Mouse (Mus musculus) embryonic facial prominence, embryonic 15.5 days (tissue): ENCODE measurements around the gene Sdk2. TPM values are rescaled to one million over a fixed set of nuclear protein-coding genes. Genes with fewer than 3 reads are reported as not detected.

Experiments
- ATAC-seq: fragments of 200-750 bp; cut with Nextera tagmentation; 2 replicates; pipeline ENCODE4 v1.8.0; 2017; ENCODE audit warnings: low read depth, moderate TSS enrichment; ENCODE audit not compliant: insufficient number of reproducible peaks, low FRiP score, low TSS enrichment
- H3K27ac ChIP-seq: fragments of 300-500 bp; sonication (generic); replicated peaks from 2 replicates; pipeline ENCODE4 v1.5.1; 2015; ENCODE audit warnings: mild to moderate bottlenecking, inconsistent platforms
- H3K27me3 ChIP-seq: fragments of 300-500 bp; sonication (generic); 2 replicates; pipeline ENCODE4 v1.6.1; 2015; ENCODE audit warnings: inconsistent platforms
- H3K36me3 ChIP-seq: fragments of 300-500 bp; sonication (generic); 2 replicates; pipeline ENCODE4 v1.6.1; 2015; ENCODE audit warnings: mild to moderate bottlenecking, inconsistent platforms
- H3K4me1 ChIP-seq: fragments of 300-500 bp; sonication (generic); 2 replicates; pipeline ENCODE4 v1.6.1; 2015; ENCODE audit warnings: inconsistent platforms
- H3K4me2 ChIP-seq: fragments of 300-500 bp; sonication (generic); replicated peaks from 2 replicates; pipeline ENCODE4 v1.6.1; 2015; ENCODE audit warnings: mild to moderate bottlenecking, inconsistent platforms
- H3K4me3 ChIP-seq: fragments of 300-500 bp; sonication (generic); replicated peaks from 2 replicates; pipeline ENCODE4 v1.5.1; 2015; ENCODE audit warnings: mild to moderate bottlenecking, inconsistent platforms
- H3K9ac ChIP-seq: fragments of 300-500 bp; sonication (generic); 2 replicates; pipeline ENCODE4 v1.6.1; 2015; ENCODE audit warnings: inconsistent platforms
- H3K9me3 ChIP-seq: fragments of 300-500 bp; sonication (generic); replicated peaks from 2 replicates; pipeline ENCODE4 v1.6.1; 2016; ENCODE audit warnings: inconsistent platforms
- WGBS: fragments of 180-500 bp; shearing (Covaris S2); methylation state at CpG from one replicate; pipeline ENCODE4 v1.1.7; 2015; 5-methylcytosine and 5-hydroxymethylcytosine counted together
- polyA plus RNA-seq: library from polyadenylated mRNA; unstranded; fragments of >200 nt; fragmentation: Nextera tagmentation; extraction: Ambion mirVana; gene quantifications from 2 replicates; pipeline ENCODE4 v1.2.1, GENCODE M21; 2015

The Sdk2 gene
- polyA plus RNA-seq, 1 experiment from 2014 or later = 4.8 TPM

GRCm38 (mm10) chr11:113831608-113832007, 235.2 kb downstream of the Sdk2 start:
- 83% methylated on average over 6 of the region's 6 CpGs for WGBS
- H3K36me3 ChIP-seq = 0 out of 2 replicates have a peak, but pooled peaks cover 5% of the 10 kb centered on the region
- no peak for ATAC-seq
- H3K4me2 ChIP-seq = no peak overlapping the region
- H3K4me3 ChIP-seq = no peak overlapping the region
- H3K4me1 ChIP-seq = no peaks in the 10 kb centered on the region
- H3K9ac ChIP-seq = no peak overlapping the region
- no peaks in the 10 kb centered on the region for H3K9me3 ChIP-seq
- peaks cover 2% of the 10 kb centered on the region; the same call in 1 of the 2 replicates for H3K27me3 ChIP-seq
- H3K27ac ChIP-seq = no peak overlapping the region

GRCm38 (mm10) chr11:113828081-113828554, 238.7 kb downstream of the Sdk2 start:
- WGBS = 41% methylated on average over 24 of the region's 24 CpGs
- no peaks in the 10 kb centered on the region for H3K9me3 ChIP-seq
- H3K4me1 ChIP-seq = 0 out of 2 replicates have a peak, but pooled peaks cover 2% of the 10 kb centered on the region
- ATAC-seq = no peak
- peaks cover 2% of the 10 kb centered on the region; the same call in 1 of the 2 replicates for H3K27me3 ChIP-seq
- no peak overlapping the region for H3K4me3 ChIP-seq
- no peak overlapping the region for H3K9ac ChIP-seq
- 0 out of 2 replicates have a peak, but pooled peaks cover 5% of the 10 kb centered on the region for H3K36me3 ChIP-seq
- H3K27ac ChIP-seq = no peak overlapping the region
- H3K4me2 ChIP-seq = no peak overlapping the region

DNA sequence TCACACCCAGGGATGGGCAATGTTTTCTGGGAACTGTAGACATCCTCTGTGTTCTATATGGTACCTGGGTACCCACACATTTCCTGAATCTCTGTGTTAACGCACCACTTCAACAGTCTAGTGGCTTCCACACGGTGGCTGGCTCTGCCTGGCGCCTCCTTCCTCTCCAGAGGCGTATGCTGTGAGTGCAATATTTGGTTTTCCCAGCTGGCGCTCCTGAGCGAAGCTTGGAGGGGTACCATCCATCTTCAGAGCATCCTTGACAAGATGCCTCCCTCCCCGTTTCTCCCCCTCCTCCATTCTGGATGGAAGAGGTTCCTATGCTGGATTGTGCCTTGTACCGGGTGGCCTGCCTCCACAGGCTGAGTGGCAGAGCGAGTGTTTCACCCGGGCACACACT, 246.8 kb downstream of the Sdk2 start:
- no peak for ATAC-seq
- Histone ChIP-seq H3K4me1 (0 out of 2 replicates have a peak, but pooled peaks cover 3% of the 10 kb centered on the region), H3K9me3 (no peaks in the 10 kb centered on the region), H3K36me3 (peaks cover 3% of the 10 kb centered on the region; the same call in 1 of the 2 replicates), H3K4me2 (no peak overlapping the region), H3K27ac (no peak overlapping the region), H3K9ac (no peak overlapping the region), H3K4me3 (no peak overlapping the region), H3K27me3 (no peaks in the 10 kb centered on the region)
- 90% methylated on average over 10 of the region's 10 CpGs for WGBS

- no peaks in the 10 kb centered on the region for H3K27me3 ChIP-seq
Measured at GRCm38 (mm10) chr11:113819001-113819400, 247.8 kb downstream of the Sdk2 start.

DNA sequence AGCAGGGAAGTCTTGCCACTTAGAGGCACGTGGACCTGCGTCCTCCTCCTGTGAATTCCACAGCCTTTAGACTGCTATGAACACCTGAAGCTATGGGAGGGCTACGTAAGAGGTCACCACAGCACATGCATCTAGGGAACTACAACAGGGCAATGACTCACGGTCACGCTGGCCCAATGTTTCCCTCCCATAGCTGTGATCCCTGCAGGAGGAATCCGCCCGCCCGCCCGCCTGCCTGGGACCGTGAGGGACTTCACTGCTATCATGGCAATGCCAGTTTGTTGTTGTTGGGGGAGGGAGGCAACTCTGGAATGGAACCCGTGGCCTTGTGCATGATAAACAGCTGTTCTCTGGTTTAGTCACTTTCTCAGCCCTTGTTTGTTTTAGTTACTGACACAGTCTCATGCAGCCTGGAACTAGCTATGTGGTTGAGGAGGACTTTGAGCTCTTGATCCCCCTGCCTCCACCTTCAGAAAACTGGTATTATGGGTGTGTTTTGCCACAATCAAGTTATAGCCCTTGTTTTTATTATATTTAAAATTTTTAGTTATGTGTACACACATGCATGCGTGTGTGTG, 249.8 kb downstream of the Sdk2 start:
- H3K36me3 ChIP-seq = peaks cover 3% of the 10 kb centered on the region; the same call in 1 of the 2 replicates
- H3K27ac ChIP-seq = no peak overlapping the region
- 67% methylated on average over 12 of the region's 12 CpGs for WGBS
- no peak overlapping the region for H3K4me2 ChIP-seq
- H3K9ac ChIP-seq = no peak overlapping the region
- no peak for ATAC-seq
- H3K9me3 ChIP-seq = no peaks in the 10 kb centered on the region
- no peak overlapping the region for H3K4me3 ChIP-seq
- no peaks in the 10 kb centered on the region for H3K4me1 ChIP-seq
- H3K27me3 ChIP-seq = no peaks in the 10 kb centered on the region

More at GRCm38 (mm10) chr11:113819001-113819400, 247.8 kb downstream of the Sdk2 start:
- H3K4me2 ChIP-seq = no peak overlapping the region
- H3K9me3 ChIP-seq = no peaks in the 10 kb centered on the region
- H3K36me3 ChIP-seq = peaks cover 3% of the 10 kb centered on the region; the same call in 1 of the 2 replicates
- ATAC-seq = no peak
- H3K9ac ChIP-seq = no peak overlapping the region
- H3K4me3 ChIP-seq = no peak overlapping the region
- 14% methylated on average over 1 of the region's 1 CpGs for WGBS
- H3K4me1 ChIP-seq = 0 out of 2 replicates have a peak, but pooled peaks cover 3% of the 10 kb centered on the region
- H3K27ac ChIP-seq = no peak overlapping the region

DNA sequence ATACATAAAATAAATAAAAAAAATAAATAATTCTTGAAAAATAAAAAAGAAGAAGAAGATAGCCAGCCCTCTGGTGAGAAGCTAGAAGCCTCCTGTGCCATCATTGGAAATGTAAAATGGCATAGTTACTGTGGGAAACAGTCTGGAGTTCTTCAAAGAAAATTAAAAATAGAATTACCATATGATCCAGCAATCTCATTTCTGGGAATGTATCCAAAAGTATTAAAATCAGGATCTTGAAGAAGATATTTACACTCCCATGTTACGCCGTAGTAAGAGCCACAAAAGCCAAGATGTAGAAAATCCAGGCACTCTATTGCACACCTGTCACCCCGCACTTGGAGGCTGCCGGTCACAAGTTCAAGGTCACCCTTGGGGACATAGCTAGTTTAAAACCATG, 250.4 kb downstream of the Sdk2 start:
- 58% methylated on average over 4 of the region's 4 CpGs for WGBS
- no peak overlapping the region for H3K4me3 ChIP-seq
- ATAC-seq = no peak

GRCm38 (mm10) chr11:113811546-113812339, 255.1 kb downstream of the Sdk2 start:
- no peak overlapping the region for H3K4me2 ChIP-seq
- WGBS = 61% methylated on average over 20 of the region's 20 CpGs
- no peak for ATAC-seq
- no peak overlapping the region for H3K4me3 ChIP-seq
- H3K4me1 ChIP-seq = peaks cover 23% of the 10 kb centered on the region
- H3K27ac ChIP-seq = peak overlapping the region; percentile 28; the same call in 1 of the 2 replicates
- H3K36me3 ChIP-seq = no peaks in the 10 kb centered on the region
- H3K9ac ChIP-seq = no peak overlapping the region
- H3K9me3 ChIP-seq = no peaks in the 10 kb centered on the region
- no peaks in the 10 kb centered on the region for H3K27me3 ChIP-seq

More for the DNA sequence above, 250.4 kb downstream of the Sdk2 start:
- H3K27me3 ChIP-seq = no peaks in the 10 kb centered on the region
- no peak overlapping the region for H3K4me2 ChIP-seq
- no peak overlapping the region for H3K9ac ChIP-seq
- H3K27ac ChIP-seq = no peak overlapping the region
- H3K4me1 ChIP-seq = peaks cover 2% of the 10 kb centered on the region; the same call in 1 of the 2 replicates
- H3K36me3 ChIP-seq = peaks cover 3% of the 10 kb centered on the region; the same call in 1 of the 2 replicates
- no peaks in the 10 kb centered on the region for H3K9me3 ChIP-seq

DNA sequence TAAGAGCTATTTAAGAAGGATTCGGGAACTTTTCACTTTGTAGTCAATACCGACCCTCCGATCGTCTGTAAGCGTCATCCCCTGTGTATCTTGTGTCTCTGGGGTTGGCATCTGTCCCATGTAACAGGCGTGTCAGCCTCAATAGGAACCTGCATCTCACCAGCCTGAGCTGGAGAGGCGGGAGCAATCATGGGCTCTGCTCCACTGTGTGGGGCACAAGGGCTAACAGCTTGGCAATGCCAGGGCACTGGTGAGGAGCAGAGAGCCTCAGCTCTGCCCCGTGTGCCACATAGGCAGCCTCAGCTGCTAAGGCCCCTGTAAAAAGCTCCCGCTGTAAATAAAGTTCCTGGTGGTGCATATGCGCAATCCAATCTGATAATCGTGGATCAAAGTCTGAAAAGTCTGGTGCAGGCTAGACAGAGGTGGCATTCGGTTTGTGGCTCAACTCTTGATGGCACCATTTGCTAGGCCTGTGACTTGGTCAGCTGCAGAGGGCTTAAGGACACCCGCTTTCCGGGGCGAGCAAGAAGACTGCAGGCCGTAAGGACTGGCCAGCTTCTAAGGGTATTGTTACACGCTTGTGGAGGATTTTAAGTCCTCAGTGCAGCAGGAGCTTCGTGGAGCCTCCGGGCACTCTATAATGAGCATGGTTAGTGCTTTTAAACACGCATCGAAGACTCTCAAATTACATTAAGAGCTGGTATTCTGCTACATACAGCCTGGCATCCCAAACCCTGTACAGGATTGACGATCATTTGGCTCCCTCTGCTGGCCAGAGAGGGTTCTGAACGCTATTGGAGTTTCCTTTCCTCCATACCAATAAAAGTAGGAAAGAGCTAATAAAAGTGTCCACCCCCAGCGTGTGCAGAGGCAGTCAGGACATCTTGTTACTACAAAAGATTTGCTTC, 256.0 kb downstream of the Sdk2 start:
- 24% methylated on average over 24 of the region's 24 CpGs for WGBS
- Histone ChIP-seq H3K36me3 (no peaks in the 10 kb centered on the region), H3K4me1 (peaks cover 29% of the 10 kb centered on the region), H3K9ac (no peak overlapping the region), H3K9me3 (no peaks in the 10 kb centered on the region), H3K4me3 (no peak overlapping the region), H3K4me2 (peak overlapping the region; percentile 31; the same call in 1 of the 2 replicates), H3K27ac (peak overlapping the region; percentile 83), H3K27me3 (no peaks in the 10 kb centered on the region)
- ATAC-seq = peak; percentile 83

DNA sequence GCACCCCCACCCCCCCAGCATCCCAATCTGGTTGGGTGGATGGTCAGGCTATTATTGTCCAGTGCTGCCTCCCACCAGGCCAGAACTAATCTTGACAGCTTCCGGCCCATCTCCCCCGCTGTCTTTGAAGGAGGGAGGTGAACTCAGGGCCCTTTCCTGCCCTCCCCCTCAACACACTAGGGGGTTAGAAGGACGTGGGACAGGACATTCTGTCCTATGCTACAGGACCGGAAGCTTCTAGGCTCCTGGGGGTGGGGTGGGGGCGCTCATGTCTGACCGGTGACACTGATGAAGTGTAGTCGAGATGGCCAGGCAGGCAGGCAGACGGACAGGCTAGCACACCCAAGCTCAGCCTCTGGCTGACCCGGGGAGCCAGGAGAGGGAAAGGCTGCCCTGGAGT, 259.8 kb downstream of the Sdk2 start:
- Histone ChIP-seq H3K4me2 (no peak overlapping the region), H3K9me3 (no peaks in the 10 kb centered on the region), H3K27me3 (no peaks in the 10 kb centered on the region), H3K36me3 (no peaks in the 10 kb centered on the region; the same call in 1 of the 2 replicates), H3K4me3 (no peak overlapping the region), H3K4me1 (peaks cover 35% of the 10 kb centered on the region), H3K27ac (no peak overlapping the region), H3K9ac (no peak overlapping the region)
- 47% methylated on average over 9 of the region's 9 CpGs for WGBS
- no peak for ATAC-seq

DNA sequence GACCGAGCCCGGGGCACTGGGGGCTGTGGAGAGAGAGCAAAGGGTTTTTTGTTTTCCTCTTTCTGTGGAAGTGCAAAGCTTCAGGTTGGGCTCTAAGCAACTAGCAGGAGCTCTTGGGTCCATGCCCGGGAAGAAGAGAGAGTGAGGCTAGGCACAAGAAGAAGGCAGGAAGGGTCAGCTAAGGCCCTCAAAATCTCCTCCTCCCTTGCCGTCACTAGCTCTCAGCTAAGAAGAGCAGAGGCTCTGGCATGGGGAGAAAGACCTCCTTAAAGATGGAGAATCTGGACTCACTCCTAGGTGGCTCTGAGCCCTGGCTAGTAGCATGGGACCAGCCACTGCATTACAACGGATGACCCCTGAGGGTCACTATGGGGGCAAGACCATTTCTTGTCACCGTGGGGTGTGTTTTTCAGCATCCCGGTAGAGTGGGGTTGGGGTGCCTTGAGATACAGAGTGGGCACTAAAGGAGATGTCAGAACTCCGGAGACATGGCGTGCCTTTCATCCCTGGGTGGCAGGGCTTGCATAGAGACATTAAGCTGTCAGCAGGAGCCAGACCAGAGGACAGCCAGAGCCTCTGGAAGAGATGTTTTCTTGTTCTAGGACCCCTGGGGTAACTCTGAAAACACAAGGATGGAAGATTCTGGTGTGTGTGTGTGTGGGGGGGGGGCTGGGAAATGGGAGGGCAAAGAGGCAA, 260.3 kb downstream of the Sdk2 start:
- H3K9me3 ChIP-seq = no peaks in the 10 kb centered on the region
- no peak overlapping the region for H3K9ac ChIP-seq
- no peak overlapping the region for H3K4me2 ChIP-seq
- peaks cover 38% of the 10 kb centered on the region for H3K4me1 ChIP-seq
- H3K36me3 ChIP-seq = no peaks in the 10 kb centered on the region; the same call in 1 of the 2 replicates
- no peak overlapping the region for H3K4me3 ChIP-seq
- no peak for ATAC-seq
- H3K27me3 ChIP-seq = no peaks in the 10 kb centered on the region
- 50% methylated on average over 9 of the region's 9 CpGs for WGBS
- H3K27ac ChIP-seq = no peak overlapping the region
